Mouse (Mus musculus): ENCODE measurements around the gene Cox14. TPM values are rescaled to one million over a fixed set of nuclear protein-coding genes. Genes with fewer than 3 reads are reported as not detected.

The Cox14 gene
- total RNA-seq, 2 experiments from 2014 or later = 207 to 250 TPM

- peak in 1 of 2 experiments; percentile 43 for DNase-seq
- intact Hi-C loops (cut with DNase I) = loop anchor here (2.0 kb wide), 1 partner anchor 20 kb away; the partner anchor contains the start of gene Cox14
Observed at GRCm38 (mm10) chr15:99704881-99705280, 20.5 kb upstream of the Cox14 start.

- DNase-seq = peak; percentile 72 to 79
- intact Hi-C loops (cut with DNase I) = loop anchor here (2.0 kb wide), 1 partner anchor 19 kb away; the partner anchor contains the start of gene Cox14
Observed at GRCm38 (mm10) chr15:99705440-99706048, 19.9 kb upstream of the Cox14 start, which contains the start of gene Gm17349. Gm17349 (minus strand) TSS chr15:99705490.

- intact Hi-C loops (cut with DNase I) = no loop called here
- no peak for DNase-seq
Observed at GRCm38 (mm10) chr15:99708176-99708575, 17.2 kb upstream of the Cox14 start.

GRCm38 (mm10) chr15:99710221-99711190 is 14.9 kb upstream of the Cox14 start:
- intact Hi-C loops (cut with DNase I) = no loop called here
- no peak for DNase-seq

GRCm38 (mm10) chr15:99711491-99711890 is 13.9 kb upstream of the Cox14 start:
- intact Hi-C loops (cut with DNase I) = no loop called here

GRCm38 (mm10) chr15:99712666-99713559 is 12.5 kb upstream of the Cox14 start:
- intact Hi-C loops (cut with DNase I) = no loop called here
- no peak for DNase-seq

More at GRCm38 (mm10) chr15:99711491-99711890, 13.9 kb upstream of the Cox14 start:
- DNase-seq = no peak

GRCm38 (mm10) chr15:99713569-99713968 is 11.8 kb upstream of the Cox14 start:
- intact Hi-C loops (cut with DNase I) = no loop called here

GRCm38 (mm10) chr15:99714206-99714605 is 11.2 kb upstream of the Cox14 start:
- intact Hi-C loops (cut with DNase I) = loop anchor here (2.0 kb wide), 1 partner anchor 65 kb away; no protein-coding TSS in a partner anchor
- peak in 1 of 2 experiments; percentile 45 for DNase-seq

More at GRCm38 (mm10) chr15:99713569-99713968, 11.8 kb upstream of the Cox14 start:
- no peak for DNase-seq

- intact Hi-C loops (cut with DNase I) = loop anchor here (2.0 to 5.0 kb wide), 2 partner anchors 64 to 187 kb away; no protein-coding TSS in a partner anchor
- DNase-seq = peak; percentile 78 to 87
Observed at GRCm38 (mm10) chr15:99714858-99715257, 10.6 kb upstream of the Cox14 start.

- DNase-seq = no peak
- intact Hi-C loops (cut with DNase I) = loop anchor here (2.0 to 5.0 kb wide), 2 partner anchors 63 to 187 kb away; no protein-coding TSS in a partner anchor
Observed at GRCm38 (mm10) chr15:99715361-99715865, 10.0 kb upstream of the Cox14 start.

- intact Hi-C loops (cut with DNase I) = loop anchor here (2.0 to 5.0 kb wide), 2 partner anchors 63 to 186 kb away; no protein-coding TSS in a partner anchor
- no peak for DNase-seq
Observed at GRCm38 (mm10) chr15:99715982-99716746, 9.3 kb upstream of the Cox14 start.

- intact Hi-C loops (cut with DNase I) = loop anchor here (5.0 kb wide), 1 partner anchor 185 kb away; no protein-coding TSS in a partner anchor
- no peak for DNase-seq
Observed at GRCm38 (mm10) chr15:99716814-99717213, 8.6 kb upstream of the Cox14 start.

- intact Hi-C loops (cut with DNase I) = loop anchor here (5.0 kb wide), 1 partner anchor 185 kb away; no protein-coding TSS in a partner anchor
- DNase-seq = peak; percentile 52 to 70
Observed at GRCm38 (mm10) chr15:99717386-99718334, 7.8 kb upstream of the Cox14 start, which contains the start of gene Gpd1. Gpd1 (plus strand) TSS chr15:99717515.

GRCm38 (mm10) chr15:99718461-99719021 is 6.9 kb upstream of the Cox14 start:
- intact Hi-C loops (cut with DNase I) = loop anchor here (5.0 kb wide), 1 partner anchor 184 kb away; no protein-coding TSS in a partner anchor
- DNase-seq = no peak

- intact Hi-C loops (cut with DNase I) = loop anchor here (5.0 kb wide), 2 partner anchors 182 to 1083 kb away; no protein-coding TSS in a partner anchor
Observed at GRCm38 (mm10) chr15:99719865-99720264, 5.6 kb upstream of the Cox14 start.

GRCm38 (mm10) chr15:99721921-99722743 is 3.3 kb upstream of the Cox14 start:
- DNase-seq = no peak
- intact Hi-C loops (cut with DNase I) = loop anchor here (5.0 kb wide), 1 partner anchor 1085 kb away; no protein-coding TSS in a partner anchor

More at GRCm38 (mm10) chr15:99719865-99720264, 5.6 kb upstream of the Cox14 start:
- DNase-seq = no peak

Data from heart, postnatal 14 days (tissue).